Mouse (Mus musculus): ENCODE measurements around the gene Gm13691.

GRCm38 (mm10) chr2:84019519-84020305 is 29.4 kb downstream of the Gm13691 start:
- TF ChIP-seq CTCF (IDR thresholded peaks at IDR 0.05; ENCODE audit: extremely low read depth, insufficient read length, insufficient replicate concordance, low read depth, low read length) (no peak), POLR2A (IDR thresholded peaks at IDR 0.05; ENCODE audit: low read depth, low read length) (no peak)
